Mouse (Mus musculus): ENCODE measurements at regions not wholly inside any gene's neighbourhood (a gene's known extent, or its start where the extent isn't known, plus 50 kb on each side); places are given as distances from the start of the nearest gene placed in this dataset.
A peak's percentile ranks its signal among the peaks of the same experiment; 100 is the strongest.

- no peaks in the 10 kb centered on the region for H3K9me3 ChIP-seq (replicated peaks)
- WGBS = 83% methylated on average over 1 of the region's 1 CpGs
Observed at GRCm38 (mm10) chr5:27963765-27964164, 107.4 kb upstream of the Insig1 start.

GRCm38 (mm10) chr5:27995186-27995585, 76.0 kb upstream of the Insig1 start:
- no peak overlapping the region for H3K27ac ChIP-seq (replicated peaks)
- no peaks in the 10 kb centered on the region for H3K9me3 ChIP-seq (replicated peaks)
- H3K4me3 ChIP-seq = no peak overlapping the region
- 17% methylated on average over 2 of the region's 2 CpGs for WGBS
- DNase-seq (ENCODE audit: low spot score) = peak; percentile 60
- no peaks in the 10 kb centered on the region for H3K4me1 ChIP-seq
- H3K27me3 ChIP-seq (ENCODE audit: low read depth, poor library complexity, severe bottlenecking) = no peaks in the 10 kb centered on the region
- no peaks in the 10 kb centered on the region for H3K36me3 ChIP-seq

More at GRCm38 (mm10) chr5:27963765-27964164, 107.4 kb upstream of the Insig1 start:
- H3K4me3 ChIP-seq = no peak overlapping the region
- no peak overlapping the region for H3K27ac ChIP-seq (replicated peaks)
- H3K36me3 ChIP-seq = no peaks in the 10 kb centered on the region
- H3K27me3 ChIP-seq (ENCODE audit: low read depth, poor library complexity, severe bottlenecking) = no peaks in the 10 kb centered on the region
- DNase-seq (ENCODE audit: low spot score) = no peak
- H3K4me1 ChIP-seq = no peaks in the 10 kb centered on the region

- no peak for DNase-seq (ENCODE audit: low spot score)
- Histone ChIP-seq H3K36me3 (no peaks in the 10 kb centered on the region), H3K9me3 (replicated peaks) (no peaks in the 10 kb centered on the region), H3K4me3 (no peak overlapping the region), H3K27me3 (ENCODE audit: low read depth, poor library complexity, severe bottlenecking) (no peaks in the 10 kb centered on the region), H3K4me1 (no peaks in the 10 kb centered on the region), H3K27ac (replicated peaks) (no peak overlapping the region)
- WGBS = 87% methylated on average over 8 of the region's 8 CpGs
Observed at GRCm38 (mm10) chr5:27997751-27998150, 73.4 kb upstream of the Insig1 start.

GRCm38 (mm10) chr5:28002922-28003321, 68.2 kb upstream of the Insig1 start:
- Histone ChIP-seq H3K4me1 (no peaks in the 10 kb centered on the region), H3K36me3 (no peaks in the 10 kb centered on the region), H3K9me3 (replicated peaks) (no peaks in the 10 kb centered on the region), H3K27ac (replicated peaks) (no peak overlapping the region), H3K27me3 (ENCODE audit: low read depth, poor library complexity, severe bottlenecking) (no peaks in the 10 kb centered on the region), H3K4me3 (no peak overlapping the region)
- 88% methylated on average over 1 of the region's 1 CpGs for WGBS
- DNase-seq (ENCODE audit: low spot score) = no peak

- no peaks in the 10 kb centered on the region for H3K9me3 ChIP-seq (replicated peaks)
- H3K4me1 ChIP-seq = no peaks in the 10 kb centered on the region
- 82% methylated on average over 6 of the region's 6 CpGs for WGBS
- DNase-seq (ENCODE audit: low spot score) = no peak
- no peaks in the 10 kb centered on the region for H3K27me3 ChIP-seq (ENCODE audit: low read depth, poor library complexity, severe bottlenecking)
- no peaks in the 10 kb centered on the region for H3K36me3 ChIP-seq
- H3K4me3 ChIP-seq = no peak overlapping the region
- no peak overlapping the region for H3K27ac ChIP-seq (replicated peaks)
Observed at GRCm38 (mm10) chr5:28003756-28004486, 67.2 kb upstream of the Insig1 start.

GRCm38 (mm10) chr5:28004487-28004827, 66.7 kb upstream of the Insig1 start:
- Histone ChIP-seq H3K27ac (replicated peaks) (no peak overlapping the region), H3K27me3 (ENCODE audit: low read depth, poor library complexity, severe bottlenecking) (no peaks in the 10 kb centered on the region), H3K9me3 (replicated peaks) (no peaks in the 10 kb centered on the region), H3K4me3 (no peak overlapping the region), H3K36me3 (no peaks in the 10 kb centered on the region), H3K4me1 (no peaks in the 10 kb centered on the region)
- no peak for DNase-seq (ENCODE audit: low spot score)

GRCm38 (mm10) chr5:28009386-28009785, 61.8 kb upstream of the Insig1 start:
- Histone ChIP-seq H3K9me3 (replicated peaks) (no peaks in the 10 kb centered on the region), H3K4me1 (no peaks in the 10 kb centered on the region), H3K27ac (replicated peaks) (no peak overlapping the region), H3K4me3 (no peak overlapping the region), H3K36me3 (no peaks in the 10 kb centered on the region), H3K27me3 (ENCODE audit: low read depth, poor library complexity, severe bottlenecking) (no peaks in the 10 kb centered on the region)
- no peak for DNase-seq (ENCODE audit: low spot score)
- WGBS = 90% methylated on average over 4 of the region's 4 CpGs

- WGBS = 84% methylated on average over 2 of the region's 2 CpGs
- Histone ChIP-seq H3K36me3 (no peaks in the 10 kb centered on the region), H3K9me3 (replicated peaks) (no peaks in the 10 kb centered on the region), H3K4me1 (no peaks in the 10 kb centered on the region), H3K27ac (replicated peaks) (no peak overlapping the region), H3K4me3 (no peak overlapping the region), H3K27me3 (ENCODE audit: low read depth, poor library complexity, severe bottlenecking) (no peaks in the 10 kb centered on the region)
- no peak for DNase-seq (ENCODE audit: low spot score)
Observed at GRCm38 (mm10) chr5:28009871-28010270, 61.3 kb upstream of the Insig1 start.

GRCm38 (mm10) chr5:28010529-28010928, 60.6 kb upstream of the Insig1 start:
- no peaks in the 10 kb centered on the region for H3K36me3 ChIP-seq
- H3K4me3 ChIP-seq = no peak overlapping the region
- 95% methylated on average over 3 of the region's 3 CpGs for WGBS
- no peak for DNase-seq (ENCODE audit: low spot score)
- H3K27me3 ChIP-seq (ENCODE audit: low read depth, poor library complexity, severe bottlenecking) = no peaks in the 10 kb centered on the region
- no peaks in the 10 kb centered on the region for H3K9me3 ChIP-seq (replicated peaks)
- no peak overlapping the region for H3K27ac ChIP-seq (replicated peaks)
- no peaks in the 10 kb centered on the region for H3K4me1 ChIP-seq

- no peak overlapping the region for H3K4me3 ChIP-seq
- no peaks in the 10 kb centered on the region for H3K36me3 ChIP-seq
- no peaks in the 10 kb centered on the region for H3K27me3 ChIP-seq (ENCODE audit: low read depth, poor library complexity, severe bottlenecking)
- WGBS = 88% methylated on average over 2 of the region's 2 CpGs
- H3K27ac ChIP-seq (replicated peaks) = no peak overlapping the region
- H3K9me3 ChIP-seq (replicated peaks) = no peaks in the 10 kb centered on the region
- H3K4me1 ChIP-seq = no peaks in the 10 kb centered on the region
- no peak for DNase-seq (ENCODE audit: low spot score)
Observed at GRCm38 (mm10) chr5:28012496-28012895, 58.7 kb upstream of the Insig1 start.

- no peak for DNase-seq (ENCODE audit: low spot score)
- Histone ChIP-seq H3K4me3 (no peak overlapping the region), H3K27me3 (ENCODE audit: low read depth, poor library complexity, severe bottlenecking) (no peaks in the 10 kb centered on the region), H3K36me3 (no peaks in the 10 kb centered on the region), H3K4me1 (no peaks in the 10 kb centered on the region), H3K9me3 (replicated peaks) (no peaks in the 10 kb centered on the region), H3K27ac (replicated peaks) (no peak overlapping the region)
- 70% methylated on average over 6 of the region's 6 CpGs for whole genome bisulfite sequencing
Observed at GRCm38 (mm10) chr5:28013619-28014273, 57.4 kb upstream of the Insig1 start.

GRCm38 (mm10) chr5:28019864-28020263, 51.3 kb upstream of the Insig1 start:
- H3K27me3 ChIP-seq (ENCODE audit: low read depth, poor library complexity, severe bottlenecking) = no peaks in the 10 kb centered on the region
- H3K4me1 ChIP-seq = no peaks in the 10 kb centered on the region
- H3K36me3 ChIP-seq = no peaks in the 10 kb centered on the region
- no peak for DNase-seq (ENCODE audit: low spot score)
- H3K27ac ChIP-seq (replicated peaks) = no peak overlapping the region
- H3K4me3 ChIP-seq = no peak overlapping the region
- H3K9me3 ChIP-seq (replicated peaks) = no peaks in the 10 kb centered on the region
- WGBS = 68% methylated on average over 3 of the region's 3 CpGs
